Mouse (Mus musculus) gastrocnemius, postnatal 4 days (tissue): ENCODE measurements around the gene Map3k15. TPM values are rescaled to one million over a fixed set of nuclear protein-coding genes. Genes with fewer than 3 reads are reported as not detected.

ENCODE experiments used
- DNase-seq, 2 experiments: peaks; one replicate each; pipeline ENCODE4 v3.0.0; 2021 to 2022; ENCODE audit warnings: low spot score in 2 of 2, mixed read lengths in 2 of 2
- long read RNA-seq, 2 experiments: library from polyadenylated mRNA; stranded (forward); transcript quantifications; one replicate each; pipeline ENCODE4 v2.0.0; 2021
- total RNA-seq, 2 experiments: library from RNA; stranded (reverse); gene quantifications; 2 replicates each; pipeline ENCODE4 v1.2.3; 2021

Map3k15 gene
- under 1 TPM; 0.25 to 0.26 TPM for total RNA-seq
- long read RNA-seq, experiment 1 = 0 reads
- long read RNA-seq, experiment 2, partial matches to known transcripts = 0 of 1 reads
- long read RNA-seq, experiment 2, other reads (novel, unspliced or antisense) = 1 of 1 reads

DNA sequence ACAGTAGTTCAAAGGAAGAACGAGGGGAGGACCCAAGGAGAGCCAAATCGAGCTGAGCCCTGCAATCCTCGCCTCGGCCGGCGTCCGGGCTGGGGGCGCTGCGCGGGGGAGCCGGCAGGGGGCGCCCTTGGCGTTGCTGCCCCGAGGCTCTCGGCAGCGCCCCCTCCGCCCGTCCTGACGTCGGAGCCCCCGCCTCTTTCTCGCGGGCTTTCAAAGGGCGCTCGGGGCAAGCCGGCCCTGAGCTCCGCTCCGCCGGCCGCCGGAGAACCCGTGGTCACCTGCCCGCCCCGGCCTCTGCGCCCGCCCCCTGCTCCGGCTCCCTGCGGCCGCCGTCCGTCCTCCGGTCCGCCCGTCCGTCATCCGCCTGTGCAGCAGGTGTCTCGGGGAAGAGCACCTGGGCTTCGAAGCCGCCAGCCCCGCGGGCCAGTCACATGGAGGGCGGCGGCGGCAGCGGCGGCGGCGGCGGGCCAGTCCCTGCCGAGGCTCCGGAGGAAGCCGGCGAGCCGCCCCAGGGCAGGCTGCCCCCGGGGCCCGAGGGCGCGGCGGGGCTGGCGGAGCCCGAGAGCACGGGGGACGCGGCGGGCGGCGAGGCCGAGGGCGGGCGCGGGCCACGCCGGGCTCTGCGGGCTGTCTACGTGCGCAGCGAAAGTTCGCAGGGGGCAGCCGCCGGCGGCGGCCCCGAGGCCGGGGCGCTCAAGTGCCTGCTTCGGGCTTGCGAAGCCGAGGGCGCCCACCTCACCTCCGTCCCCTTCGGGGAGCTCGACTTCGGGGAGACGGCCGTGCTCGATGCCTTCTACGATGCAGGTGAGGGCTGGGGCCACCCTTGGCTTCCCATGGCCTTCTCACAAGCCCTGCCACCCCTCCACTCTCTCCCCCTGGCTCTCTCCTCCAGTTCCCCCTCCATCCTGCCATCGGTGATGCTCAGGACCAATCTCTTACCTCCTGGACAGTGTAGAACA, at the start of gene Map3k15:
Map3k15 (plus strand) TSS at position 432 of the 959 bp plus-strand sequence.
- DNase-seq = peak; percentile 32 to 50

DNA sequence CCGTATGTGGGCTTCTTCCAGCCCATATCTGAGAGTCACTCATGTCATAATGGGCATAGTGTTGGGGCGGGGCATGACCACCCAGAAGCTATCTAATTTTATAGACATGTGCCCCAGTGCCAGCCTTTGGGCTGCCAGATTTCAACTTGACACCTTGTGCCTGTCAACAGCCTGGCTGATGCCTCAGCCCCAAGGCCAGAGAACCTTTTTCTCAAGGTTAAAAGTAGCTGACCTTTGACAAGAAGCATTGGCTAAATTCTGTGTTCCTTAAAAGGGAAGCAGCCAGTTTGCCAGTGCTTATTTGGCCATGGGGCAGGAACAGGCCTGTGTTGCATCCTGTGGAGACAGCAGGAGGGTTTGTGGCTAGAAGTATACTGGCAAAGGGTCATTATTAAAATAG, 45.7 kb upstream of the Map3k15 start:
- DNase-seq = no peak

DNA sequence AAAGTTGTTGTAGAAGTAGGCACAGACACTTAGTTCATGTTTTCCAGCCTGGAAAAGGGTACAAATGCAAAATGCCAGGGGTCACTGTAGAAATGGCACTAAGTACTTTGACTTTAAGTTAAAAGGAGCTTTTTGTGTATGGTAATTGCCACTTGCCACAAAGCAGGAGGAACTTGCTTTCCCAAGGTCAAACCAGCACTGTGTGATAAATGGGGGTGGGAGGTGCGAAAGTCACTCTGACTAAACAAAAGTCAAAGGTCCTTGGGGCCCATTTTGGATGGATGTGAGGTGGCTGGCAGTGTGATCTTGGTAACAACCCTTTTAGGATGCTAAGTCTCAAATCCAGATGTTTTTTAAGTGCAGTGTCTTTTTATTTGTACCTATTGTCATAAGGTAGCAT, 44.6 kb upstream of the Map3k15 start:
- no peak for DNase-seq

DNA sequence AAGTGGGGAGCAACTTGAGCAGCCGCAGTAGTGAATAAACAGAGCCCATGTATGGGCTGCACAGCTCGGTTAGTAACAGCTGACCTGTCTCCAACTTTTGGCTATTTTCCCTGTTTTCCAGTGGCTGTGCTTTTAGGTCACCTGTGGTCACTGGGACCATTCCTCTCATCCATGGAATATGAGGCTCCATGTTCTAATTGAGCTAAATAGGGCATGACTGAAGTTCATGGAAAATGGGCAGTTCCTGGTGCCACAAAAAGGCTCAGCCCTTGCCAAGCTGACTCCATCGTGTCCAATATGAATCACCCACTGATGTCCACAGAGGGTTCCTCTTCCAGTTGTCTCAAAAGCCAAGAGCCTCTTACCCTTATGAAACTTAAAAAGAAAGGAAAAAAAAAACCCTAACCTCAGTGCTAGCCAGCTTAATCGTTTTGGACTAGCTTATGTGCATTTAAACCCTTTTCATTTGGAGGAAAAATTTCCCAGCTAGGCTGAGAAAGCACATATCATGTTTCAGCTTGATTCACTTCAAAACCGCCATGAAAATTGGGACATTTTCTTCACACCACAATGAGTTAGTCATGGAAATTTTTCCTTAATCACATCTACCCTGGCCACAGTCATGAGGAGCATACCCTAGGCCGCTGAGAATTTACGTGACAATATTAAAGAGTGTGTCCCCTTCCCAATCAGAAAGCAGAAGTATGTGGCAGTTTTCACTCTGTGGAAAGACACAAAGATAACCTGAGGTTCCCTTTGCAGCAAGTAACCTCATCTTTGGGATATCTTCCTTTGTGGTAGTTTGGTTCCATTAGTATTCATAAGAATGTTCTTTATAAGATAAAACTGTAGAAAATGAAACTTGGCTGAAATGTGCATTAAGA, 34.4 kb upstream of the Map3k15 start:
- DNase-seq = no peak

DNA sequence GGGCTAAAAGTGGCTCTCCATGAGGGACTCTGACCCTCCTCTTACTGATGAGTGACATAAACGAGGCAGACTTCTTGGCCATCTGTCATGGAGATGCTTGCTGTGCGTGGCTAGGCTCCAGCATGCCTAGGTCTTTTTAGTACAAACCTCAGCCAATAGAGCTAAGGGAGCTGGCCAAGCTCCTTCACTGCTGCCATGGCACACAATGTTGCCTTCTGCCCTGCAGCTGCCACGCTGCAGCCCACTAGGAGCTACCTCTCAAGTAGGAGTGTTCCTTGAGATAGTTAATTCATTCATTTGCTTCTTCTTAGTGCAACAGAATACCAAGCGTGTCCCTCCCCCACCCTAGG, 33.8 kb upstream of the Map3k15 start:
- DNase-seq = no peak

DNA sequence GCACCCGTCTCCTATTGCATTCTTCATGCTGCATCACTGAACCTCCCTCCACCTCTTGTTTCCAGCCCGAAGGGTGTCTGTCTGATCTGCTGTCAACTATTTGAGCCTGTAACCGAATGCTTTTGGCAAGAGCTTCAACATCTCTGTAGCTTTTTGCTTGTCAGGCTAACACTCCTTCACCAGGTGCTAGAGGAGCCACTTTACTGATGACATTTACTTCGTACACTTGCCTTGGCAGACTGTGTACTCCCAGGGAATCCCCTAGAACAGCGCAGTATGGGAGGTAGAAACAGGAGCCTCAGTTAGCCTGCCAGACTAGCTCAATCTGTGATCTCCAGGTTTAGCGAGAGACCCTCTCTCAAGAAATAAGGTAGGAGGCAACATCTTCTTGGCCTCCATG, 32.8 kb upstream of the Map3k15 start:
- DNase-seq = no peak

DNA sequence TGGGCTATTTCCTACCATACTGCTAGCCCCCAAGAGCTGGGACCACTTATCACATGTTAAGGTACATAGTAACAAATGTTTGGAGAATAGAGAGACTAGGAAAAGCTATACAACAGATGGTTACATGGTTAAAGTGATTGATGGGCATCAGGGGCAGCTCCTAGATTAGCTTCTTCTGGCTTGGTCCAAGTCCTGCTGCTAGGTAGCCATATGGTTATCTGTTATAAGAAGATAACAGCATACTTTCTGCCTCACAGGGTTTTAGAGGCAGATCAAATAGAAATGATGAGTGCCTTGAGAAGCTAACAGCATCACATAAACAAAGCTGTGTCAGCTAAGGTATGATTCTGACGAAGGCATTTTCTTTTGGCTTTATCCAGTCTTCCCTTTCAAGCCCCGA, 26.8 kb upstream of the Map3k15 start:
- DNase-seq = no peak

DNA sequence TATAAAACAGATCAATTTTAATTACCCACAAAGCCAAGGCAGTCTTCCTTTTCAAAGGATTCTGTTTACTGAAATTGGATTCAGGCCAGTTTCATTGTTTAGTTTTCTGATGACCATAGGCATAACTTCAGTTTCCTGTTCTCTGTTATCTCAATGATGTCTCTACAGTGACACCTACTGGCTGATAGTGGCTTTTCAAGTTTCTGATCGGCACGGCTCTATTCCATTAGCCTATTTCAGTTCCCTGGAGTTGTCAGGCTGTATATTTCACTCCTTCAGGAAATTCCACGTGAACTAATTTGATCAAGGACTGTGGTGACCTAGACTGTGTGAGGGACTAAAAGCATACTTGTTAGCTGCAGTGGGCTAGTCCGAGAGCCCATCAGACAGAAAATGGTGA, 25.0 kb upstream of the Map3k15 start:
- DNase-seq = peak in 1 of 2 experiments; percentile 40

DNA sequence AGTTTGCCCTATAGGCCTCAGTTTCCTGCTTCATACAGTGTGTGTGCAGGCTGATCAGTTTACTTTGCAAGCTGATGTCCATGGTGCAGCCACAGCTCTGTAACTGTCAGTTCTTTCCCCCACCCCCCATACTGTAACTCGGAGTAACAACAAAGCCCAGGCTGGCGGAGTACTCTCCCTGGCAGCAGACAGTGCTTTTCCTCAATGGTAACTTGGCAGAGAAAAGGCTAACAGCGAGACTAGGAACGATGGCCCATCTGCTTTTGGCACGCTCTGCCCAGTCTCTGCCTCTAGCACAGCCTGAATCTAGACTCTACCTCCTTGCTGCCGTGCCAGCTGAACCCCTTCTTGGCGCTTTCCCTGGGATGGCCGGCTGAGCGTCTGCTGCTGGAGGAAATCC, 24.3 kb upstream of the Map3k15 start:
- no peak for DNase-seq

DNA sequence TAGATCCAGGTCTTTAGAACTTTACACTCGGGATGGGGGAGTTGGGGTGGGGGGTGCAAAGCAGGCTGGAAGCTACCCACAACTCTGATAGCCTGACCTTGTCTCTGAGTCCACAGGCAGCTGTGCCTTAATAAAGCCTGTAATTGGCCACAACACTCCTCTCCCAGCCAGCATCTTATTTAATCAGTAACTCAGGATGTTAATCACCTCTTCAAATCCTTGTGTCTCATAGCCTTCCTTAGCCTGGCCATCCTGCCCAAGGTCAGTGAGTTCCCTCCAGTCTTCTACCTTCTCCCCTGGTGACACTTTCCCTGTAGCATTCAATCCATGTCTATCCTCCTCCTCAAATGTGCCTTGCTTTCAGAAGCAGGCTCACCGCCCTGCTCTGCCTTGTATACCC, 19.2 kb upstream of the Map3k15 start:
- DNase-seq = no peak

DNA sequence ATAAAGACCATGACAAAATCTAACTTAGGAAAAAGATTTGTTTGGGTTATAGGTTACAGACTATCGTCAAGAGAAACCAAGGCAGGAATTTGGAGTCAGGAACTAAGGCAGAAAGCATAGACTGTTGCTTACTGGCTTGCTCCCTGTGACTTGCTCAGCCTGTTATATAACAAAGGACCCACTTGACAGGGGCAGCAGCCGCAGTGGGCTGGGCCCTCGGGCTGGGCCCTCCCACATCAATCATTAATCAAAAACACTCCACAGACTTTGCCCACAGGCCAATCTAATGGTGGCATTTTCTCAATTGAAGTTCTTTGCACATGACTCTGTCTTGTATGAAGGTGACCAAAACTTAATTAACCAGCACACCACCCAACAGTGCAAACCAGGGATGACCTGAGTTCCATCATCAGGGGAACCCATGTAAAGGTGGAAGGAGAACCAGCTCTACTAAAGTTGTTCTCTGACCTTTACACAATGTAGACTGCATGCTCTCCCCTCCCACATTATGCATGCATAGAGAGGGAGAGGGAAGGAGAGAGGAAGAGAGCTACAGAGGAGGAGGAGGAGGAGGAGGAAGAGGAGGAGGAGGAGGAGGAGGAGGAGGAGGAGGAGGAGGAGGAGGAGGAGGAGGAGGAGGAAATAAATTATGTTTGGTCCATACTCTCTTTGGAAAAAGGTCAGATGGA, 17.0 kb upstream of the Map3k15 start:
- no peak for DNase-seq

DNA sequence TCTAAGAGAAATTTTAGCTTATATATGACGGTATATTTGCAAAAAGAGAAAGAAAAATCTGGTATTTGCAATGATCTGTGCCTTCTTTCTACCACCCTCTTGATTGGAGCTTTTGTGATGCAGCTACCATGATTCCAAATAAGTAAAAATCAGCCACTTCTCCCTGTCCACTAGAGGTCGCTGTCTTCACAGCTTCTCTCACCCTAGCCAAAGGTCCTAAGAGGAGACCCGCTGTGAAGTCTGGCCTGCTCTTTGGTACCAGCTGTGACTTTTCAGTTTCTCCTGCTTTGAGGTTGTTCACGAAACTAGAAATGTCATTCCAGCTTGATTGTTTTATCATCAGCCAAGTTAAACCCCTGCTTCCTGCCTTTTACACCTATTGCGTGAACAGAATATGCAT, 14.5 kb upstream of the Map3k15 start:
- DNase-seq = no peak

DNA sequence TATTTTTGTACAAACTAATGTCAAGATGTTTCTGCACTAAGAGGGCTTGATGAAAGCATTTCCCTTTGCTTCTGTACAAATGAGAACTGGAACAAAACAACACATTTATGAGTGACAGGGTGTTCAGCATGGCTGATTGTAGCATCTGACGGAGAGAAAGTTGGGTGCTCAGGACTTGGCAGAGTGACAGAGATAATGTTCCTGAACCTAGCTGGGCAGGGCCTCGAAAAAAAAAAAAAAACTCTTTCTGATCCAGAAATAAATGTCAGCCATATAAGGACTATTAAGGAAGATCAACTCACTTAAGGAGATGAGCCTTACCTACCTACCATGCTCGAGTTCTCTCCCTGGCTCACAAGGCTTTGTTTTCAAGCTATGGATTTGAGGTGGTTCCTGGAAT, 12.0 kb upstream of the Map3k15 start:
- no peak for DNase-seq

DNA sequence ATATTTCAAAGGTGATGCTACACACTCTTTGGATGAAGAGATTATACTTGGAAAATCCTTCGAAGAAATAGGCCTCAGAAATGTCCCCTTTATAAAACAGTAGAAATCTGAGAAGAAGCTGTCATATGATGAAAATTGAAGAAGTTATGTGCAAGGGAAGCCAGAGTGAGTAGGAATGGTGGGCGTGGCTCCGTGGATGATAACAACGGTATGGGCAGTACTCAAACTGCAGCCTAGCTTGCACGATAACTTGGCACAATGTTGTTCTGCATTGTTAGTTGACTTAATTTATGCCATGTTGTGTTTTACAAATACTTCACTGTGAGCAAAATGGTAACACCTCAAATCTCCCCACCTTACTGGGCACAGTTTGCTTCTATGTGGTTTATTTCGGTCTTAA, 7.6 kb downstream of the Map3k15 start:
- DNase-seq = no peak

DNA sequence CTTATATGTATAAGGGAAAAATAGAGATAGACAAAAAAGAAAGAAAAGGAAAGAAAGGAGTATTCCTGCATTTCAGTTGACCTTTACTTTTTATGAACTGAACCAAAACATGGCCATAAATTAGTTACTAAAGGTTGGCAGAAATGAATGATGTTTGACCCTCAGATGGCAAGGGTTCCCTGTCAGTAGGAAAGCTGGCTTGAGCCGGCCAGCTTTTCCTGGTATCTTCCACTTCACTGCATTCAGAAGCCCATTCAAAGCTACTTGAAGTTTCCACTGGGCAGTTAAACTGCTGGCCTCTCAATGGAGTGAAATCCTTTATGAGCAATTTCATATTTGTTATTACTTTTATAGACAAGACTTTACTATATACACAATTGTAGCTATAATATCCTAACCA, 65.1 kb downstream of the Map3k15 start:
- no peak for DNase-seq

DNA sequence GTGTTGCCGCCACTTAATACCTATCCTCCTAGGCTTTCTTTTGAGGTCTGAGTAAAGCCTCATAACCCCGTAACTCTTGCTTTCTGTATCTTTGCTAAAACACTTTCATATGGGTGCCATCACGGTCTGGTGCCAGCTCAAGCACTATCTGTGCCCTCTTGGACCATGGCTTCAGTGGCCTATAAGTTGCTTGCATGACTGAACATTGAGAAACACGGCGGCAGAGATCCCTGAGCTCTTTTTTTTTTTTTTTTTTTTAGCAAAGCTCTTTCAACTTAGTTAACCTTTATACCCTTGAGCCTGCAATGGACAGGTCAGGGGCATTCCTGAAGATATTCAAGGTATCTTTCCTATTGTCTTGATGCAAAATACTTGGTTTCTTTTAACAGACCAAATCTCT, 66.4 kb downstream of the Map3k15 start:
- no peak for DNase-seq

DNA sequence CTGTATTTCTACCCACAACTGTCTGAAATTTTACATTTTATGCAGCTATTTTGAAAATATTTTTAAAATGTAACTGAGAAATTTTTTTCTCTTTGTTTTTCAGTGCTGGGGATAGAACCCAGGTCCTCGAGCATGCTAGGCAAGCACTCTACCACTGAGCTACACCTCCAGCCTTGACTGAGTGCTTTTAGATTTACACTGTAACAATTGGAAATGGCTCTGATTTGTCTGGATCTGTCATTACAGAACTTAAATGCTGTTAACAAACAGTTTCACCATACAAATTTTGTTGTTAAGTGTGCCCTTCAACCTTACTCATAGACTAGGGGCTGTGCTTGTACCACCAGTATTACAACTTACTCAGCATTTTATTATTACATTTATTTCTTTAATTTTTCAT, 103.7 kb downstream of the Map3k15 start:
- no peak for DNase-seq

DNA sequence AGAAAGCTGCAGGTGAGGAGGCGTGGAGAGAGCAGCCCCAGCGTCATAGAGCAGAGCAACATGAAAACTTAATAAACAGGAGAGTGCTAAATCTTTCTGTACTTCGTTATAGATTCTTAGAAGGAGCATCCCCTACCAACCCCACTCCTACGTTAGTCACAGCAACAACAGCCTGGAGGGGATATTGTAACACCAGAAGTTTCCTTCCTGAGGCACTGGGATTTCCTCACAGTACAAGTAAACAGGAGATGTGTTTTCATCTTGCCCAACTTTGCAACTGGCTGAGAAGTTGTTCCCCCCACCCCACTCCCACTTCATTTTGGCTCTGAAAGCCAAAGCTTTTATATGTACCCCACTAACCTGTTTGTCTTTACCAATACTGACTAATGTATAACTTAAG, 119.6 kb downstream of the Map3k15 start:
- DNase-seq = no peak

DNA sequence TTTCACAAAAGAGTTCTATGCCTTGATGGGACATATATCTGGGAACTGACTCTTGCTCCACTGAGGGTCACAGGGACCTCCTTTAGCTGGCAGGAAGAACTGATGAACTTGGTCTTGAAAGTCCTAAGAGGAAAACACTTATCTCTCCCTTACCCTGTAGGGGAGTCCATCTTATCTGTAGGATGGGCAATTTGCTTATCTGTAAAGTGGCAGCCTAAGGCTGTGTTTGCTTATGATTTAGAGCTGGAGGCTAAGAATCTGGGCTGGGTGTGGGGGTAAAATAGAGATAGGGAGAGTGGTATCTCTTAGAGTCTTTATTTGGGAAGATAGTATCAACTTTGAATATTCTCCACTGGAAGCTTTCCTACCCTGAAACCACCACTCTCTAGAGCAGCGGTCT, 125.5 kb downstream of the Map3k15 start:
- DNase-seq = no peak

DNA sequence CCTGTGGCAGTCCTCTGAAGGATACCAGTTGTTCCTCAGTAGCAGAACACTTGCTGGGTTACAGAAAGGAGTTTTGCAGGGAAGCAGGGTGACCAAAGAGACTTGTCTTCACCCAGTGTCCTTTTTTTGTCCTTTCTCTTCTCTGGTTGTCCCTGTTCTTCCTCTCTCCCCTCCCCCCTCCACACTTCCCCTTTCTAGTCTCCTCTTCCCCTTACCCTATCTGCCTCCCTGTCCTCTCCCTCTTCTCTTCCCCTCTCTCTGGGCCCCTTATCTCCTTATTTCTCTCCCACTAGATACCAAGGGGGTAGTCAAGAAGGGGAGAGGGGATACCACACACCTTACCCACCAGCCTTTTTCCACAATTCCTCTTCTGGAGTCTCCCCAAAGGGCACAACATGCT, 127.8 kb downstream of the Map3k15 start:
- no peak for DNase-seq

DNA sequence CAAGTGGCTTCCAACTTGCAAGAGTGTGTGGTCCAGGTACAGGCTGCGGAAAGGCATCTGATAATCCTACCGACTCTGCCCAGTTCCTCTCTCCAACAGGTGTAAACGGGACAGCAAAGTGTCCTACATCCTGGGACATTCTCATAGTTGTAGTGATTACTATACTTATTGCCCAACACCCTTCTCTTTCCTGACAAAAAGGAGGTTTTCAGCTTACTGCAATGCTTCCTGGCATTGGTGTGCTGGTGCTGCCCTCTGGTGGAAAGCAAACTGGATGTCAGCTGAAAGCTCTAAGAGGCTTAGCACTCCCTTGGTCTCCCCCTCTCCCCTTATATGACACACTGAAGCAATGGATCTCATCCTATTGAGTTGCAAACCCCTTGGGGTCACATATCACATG, 128.4 kb downstream of the Map3k15 start:
- peak in 1 of 2 experiments; percentile 27 for DNase-seq
